Mouse (Mus musculus) bone marrow macrophage, adult 2 months (primary cell): ENCODE results near the gene Megf6. TPM values are rescaled to one million over a fixed set of nuclear protein-coding genes. Genes with fewer than 3 reads are reported as not detected.

ENCODE experiments used
- H3K27ac ChIP-seq: 2 replicates; pipeline ENCODE4 v1.5.1; 2012; ENCODE audit warnings: low read depth, low read length; ENCODE audit not compliant: insufficient read depth
- H3K4me1 ChIP-seq: 2 replicates; pipeline ENCODE4 v1.6.1; 2012; ENCODE audit warnings: low read length; ENCODE audit not compliant: control insufficient read depth, insufficient read depth
- H3K4me3 ChIP-seq: 2 replicates; pipeline ENCODE4 v1.5.1; 2012; ENCODE audit warnings: mild to moderate bottlenecking, low read length, moderate library complexity; ENCODE audit not compliant: insufficient read depth
- CTCF ChIP-seq: IDR thresholded peaks from 2 replicates; pipeline ENCODE4 v1.5.1; 2012; ENCODE audit warnings: low read depth, mild to moderate bottlenecking, low read length, moderate library complexity
- POLR2A ChIP-seq: IDR thresholded peaks from 2 replicates; pipeline ENCODE4 v1.6.1; 2012; ENCODE audit warnings: mild to moderate bottlenecking, low read depth, low read length, borderline replicate concordance
- polyA plus RNA-seq: library from polyadenylated mRNA; stranded (reverse); fragments of >200 nt; gene quantifications from 2 replicates; pipeline ENCODE4 v1.2.4, GENCODE M21; 2012; ENCODE audit not compliant: missing spikeins, insufficient read depth, insufficient read length

Gene Megf6
- polyA plus RNA-seq, 1 experiment: not detected

GRCm38 (mm10) chr4:154140182-154140212 lies 30.5 kb upstream of the Megf6 start, which contains the start of gene Trp73:
Trp73 (minus strand) TSS chr4:154140208.
- no peak within 1 kb of the TSS for H3K27ac ChIP-seq
- 0 out of 2 replicates have a peak, but pooled peaks cover 4% of the 10 kb centered on the region for H3K4me1 ChIP-seq
- TF ChIP-seq CTCF (no peak), POLR2A (no peak)
- peak within 1 kb of the TSS; percentile 81 for H3K4me3 ChIP-seq

DNA sequence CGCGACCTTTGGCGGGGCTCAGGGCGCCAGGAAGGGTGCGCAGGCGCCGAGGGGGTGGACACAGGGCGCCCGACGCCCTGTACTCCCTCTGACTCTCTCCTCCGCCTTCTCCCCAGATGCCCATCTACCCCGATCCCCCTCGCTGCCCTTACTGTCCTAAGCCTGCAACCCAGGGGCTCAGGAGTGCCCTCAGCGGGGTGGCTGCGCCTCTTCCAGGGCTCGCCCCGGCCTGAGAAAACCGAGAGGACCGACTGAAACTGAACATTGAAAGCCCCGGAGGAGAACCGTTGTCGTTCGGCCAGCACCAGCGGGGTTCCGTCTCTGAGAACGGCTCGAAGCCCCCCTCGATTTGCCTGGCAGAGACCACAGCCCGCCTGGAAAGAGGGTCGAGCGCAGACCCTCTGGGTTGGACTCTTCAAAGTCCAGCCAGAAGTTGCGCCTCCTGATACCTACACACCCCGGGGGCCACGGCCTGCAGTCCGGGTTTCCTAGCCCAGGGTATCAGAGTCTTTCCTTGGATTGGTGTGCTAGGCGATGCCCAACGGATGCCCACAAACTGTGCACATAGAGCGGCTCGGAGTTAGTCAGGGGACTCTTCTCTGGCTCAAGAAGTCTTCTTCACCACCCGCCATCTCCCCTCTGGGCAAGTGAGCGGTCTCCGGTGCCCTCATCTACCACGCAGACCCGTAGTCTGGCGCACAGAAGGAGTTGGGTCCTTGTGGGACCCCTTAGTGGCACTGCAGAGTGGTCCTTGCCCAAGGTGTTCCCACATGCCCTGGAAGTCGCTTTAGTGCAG lies 30.1 kb upstream of the Megf6 start:
- H3K27ac ChIP-seq: no peak overlapping the region
- no peak for TF ChIP-seq CTCF
- TF ChIP-seq POLR2A: no peak
- 0 out of 2 replicates have a peak, but pooled peaks cover 4% of the 10 kb centered on the region for H3K4me1 ChIP-seq
- peak overlapping the region; percentile 81 for H3K4me3 ChIP-seq

GRCm38 (mm10) chr4:154141009-154141867 lies 29.3 kb upstream of the Megf6 start:
- Histone ChIP-seq H3K4me1 (0 out of 2 replicates have a peak, but pooled peaks cover 4% of the 10 kb centered on the region), H3K27ac (no peak overlapping the region), H3K4me3 (peak overlapping the region; percentile 81)
- no peak for TF ChIP-seq CTCF
- TF ChIP-seq POLR2A: no peak

DNA sequence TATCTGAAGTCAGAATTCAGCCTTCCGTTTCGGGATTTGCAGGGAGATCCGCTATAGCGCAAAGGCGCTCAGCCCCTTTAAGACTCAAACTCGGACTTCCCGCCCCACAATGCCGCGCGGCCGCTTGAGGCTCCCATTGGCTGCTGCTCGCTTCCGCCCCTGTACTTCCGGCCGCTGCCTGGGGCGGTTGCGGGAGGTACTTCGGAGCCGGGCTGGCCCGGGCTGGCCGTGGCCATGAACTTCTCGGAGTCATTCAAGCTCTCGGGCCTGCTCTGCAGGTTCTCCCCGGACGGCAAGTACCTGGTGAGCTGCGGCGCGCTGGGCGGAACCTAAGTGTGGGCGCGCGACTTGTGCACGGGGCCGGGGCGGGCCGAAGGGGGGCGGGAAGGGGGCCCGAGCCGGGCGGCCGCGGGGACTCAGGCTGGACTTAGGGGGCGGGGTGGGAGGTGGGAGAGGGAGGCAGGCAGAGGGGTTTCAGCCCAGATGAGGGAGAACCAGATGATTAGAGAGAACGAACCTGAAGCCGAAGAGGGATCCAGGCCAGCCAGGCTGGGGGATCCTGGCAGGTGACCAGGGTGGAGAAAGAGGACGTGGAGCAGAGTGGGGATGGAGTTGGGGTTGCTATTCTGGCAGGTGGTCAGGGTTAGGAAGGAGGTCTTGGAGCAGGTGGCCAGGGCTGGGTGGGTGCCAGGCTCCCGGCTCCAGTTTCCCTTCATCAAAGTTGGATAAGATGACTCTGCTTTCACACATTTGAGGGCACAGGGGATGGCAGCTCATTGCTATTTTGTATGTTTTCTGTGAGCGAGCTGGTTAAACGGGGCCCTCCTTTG lies 28.1 kb upstream of the Megf6 start, which contains the start of gene Wrap73:
Gene Wrap73 (plus strand): TSS at position 162 of the 830 bp plus-strand sequence.
- Histone ChIP-seq H3K4me1 (0 out of 2 replicates have a peak, but pooled peaks cover 4% of the 10 kb centered on the region), H3K27ac (no peak within 1 kb of the TSS), H3K4me3 (peak within 1 kb of the TSS; percentile 81)
- TF ChIP-seq CTCF: no peak
- no peak for TF ChIP-seq POLR2A

DNA sequence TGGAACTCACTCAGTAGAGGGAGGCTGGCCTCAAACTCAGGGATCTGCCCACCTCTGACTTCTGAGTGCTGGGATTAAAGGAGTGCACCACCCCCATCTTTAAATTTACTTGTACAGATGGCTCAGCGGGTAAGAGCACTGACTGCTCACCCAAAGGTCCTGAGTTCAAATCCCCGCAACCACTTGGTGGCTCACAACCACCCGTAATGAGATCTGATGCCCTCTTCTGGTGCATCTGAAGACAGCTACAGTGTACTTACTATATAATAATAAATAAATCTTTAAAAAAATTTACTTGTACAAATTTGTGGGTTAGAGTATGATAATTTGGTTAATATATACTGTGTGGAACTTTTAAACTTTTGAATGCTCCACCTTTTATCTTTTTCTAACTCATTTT lies 25.8 kb upstream of the Megf6 start:
- TF ChIP-seq CTCF (no peak), POLR2A (no peak)
- Histone ChIP-seq H3K4me3 (no peak overlapping the region), H3K4me1 (0 out of 2 replicates have a peak, but pooled peaks cover 4% of the 10 kb centered on the region), H3K27ac (no peak overlapping the region)

DNA sequence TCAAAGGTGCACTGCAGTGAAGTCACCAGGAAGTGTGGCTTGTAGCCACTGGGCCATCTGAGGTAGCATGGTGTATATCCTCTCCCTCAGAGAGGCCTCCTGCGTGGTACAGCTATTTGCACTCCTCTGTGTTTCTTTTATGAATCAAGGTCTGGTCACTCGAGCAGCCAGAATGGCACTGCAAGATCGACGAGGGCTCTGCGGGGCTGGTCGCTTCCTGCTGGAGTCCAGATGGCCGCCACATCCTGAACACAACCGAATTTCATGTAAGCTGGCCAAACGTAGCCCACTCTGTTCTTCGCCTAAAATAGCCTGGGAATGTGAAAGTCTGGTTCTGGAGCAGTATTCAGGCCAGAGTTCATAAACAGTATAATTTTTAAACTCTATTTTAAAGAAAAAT lies 24.2 kb upstream of the Megf6 start:
- Histone ChIP-seq H3K4me3 (no peak overlapping the region), H3K27ac (no peak overlapping the region), H3K4me1 (0 out of 2 replicates have a peak, but pooled peaks cover 4% of the 10 kb centered on the region)
- no peak for TF ChIP-seq CTCF
- TF ChIP-seq POLR2A: no peak

GRCm38 (mm10) chr4:154154104-154154503 lies 16.4 kb upstream of the Megf6 start:
- no peaks in the 10 kb centered on the region for H3K4me1 ChIP-seq
- TF ChIP-seq POLR2A (no peak), CTCF (no peak)
- no peak overlapping the region for H3K4me3 ChIP-seq
- no peak overlapping the region for H3K27ac ChIP-seq

DNA sequence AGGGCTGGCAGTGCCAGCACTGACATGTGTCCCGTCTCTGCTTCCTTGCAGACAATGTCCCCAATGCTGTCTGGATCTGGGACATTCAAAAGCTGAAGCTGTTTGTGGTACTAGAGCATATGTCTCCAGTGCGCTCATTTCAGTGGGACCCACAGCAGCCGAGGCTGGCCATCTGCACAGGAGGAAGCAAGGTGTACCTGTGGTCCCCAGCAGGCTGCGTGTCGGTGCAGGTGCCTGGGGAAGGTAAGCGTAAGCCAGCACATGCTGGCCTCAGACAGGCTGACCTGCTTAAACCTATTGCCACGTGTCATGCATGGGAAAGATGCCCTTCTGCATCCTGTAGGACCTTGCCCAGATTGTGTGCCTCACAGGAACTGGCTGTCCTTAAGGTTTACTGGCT lies 14.5 kb upstream of the Megf6 start:
- no peak for TF ChIP-seq POLR2A
- TF ChIP-seq CTCF: no peak
- H3K27ac ChIP-seq: no peak overlapping the region
- no peak overlapping the region for H3K4me3 ChIP-seq
- peaks cover 3% of the 10 kb centered on the region; the same call in 1 of the 2 replicates for H3K4me1 ChIP-seq

DNA sequence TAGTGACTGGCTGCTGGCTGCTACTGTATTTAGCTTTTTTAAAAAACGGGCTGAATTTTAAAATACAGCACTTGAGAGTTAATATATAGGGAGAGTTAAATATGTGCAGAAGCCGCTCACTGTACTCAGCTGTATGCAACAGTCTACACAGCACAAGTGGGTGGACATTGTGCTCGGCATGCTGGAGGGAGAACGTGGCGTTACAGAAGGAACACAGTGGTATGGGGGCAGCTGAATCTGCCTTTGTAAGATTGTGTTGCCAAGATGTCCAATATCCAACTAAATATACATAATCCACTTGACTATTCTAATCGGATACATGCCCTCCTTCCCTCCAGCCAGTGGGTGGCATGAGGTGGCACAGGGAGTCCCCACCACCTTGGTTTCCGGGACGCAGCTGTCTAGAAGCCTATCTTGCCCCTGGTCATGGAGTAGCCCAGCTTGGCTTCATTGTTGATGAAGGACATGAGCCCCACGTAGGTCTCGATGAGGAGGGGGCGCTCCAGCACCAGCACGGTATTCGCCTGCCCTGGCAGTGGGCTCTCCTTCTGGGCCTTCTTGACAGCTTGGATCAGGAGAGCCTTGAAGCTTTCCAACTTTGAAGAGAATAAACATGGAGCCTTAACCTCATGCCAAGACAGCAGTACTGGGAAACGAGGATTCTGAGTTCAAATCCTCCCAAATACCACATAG lies 12.4 kb upstream of the Megf6 start:
- Histone ChIP-seq H3K27ac (no peak overlapping the region), H3K4me1 (peaks cover 5% of the 10 kb centered on the region; the same call in 1 of the 2 replicates)
- no peak for TF ChIP-seq POLR2A
- no peak for TF ChIP-seq CTCF

GRCm38 (mm10) chr4:154159002-154159401 lies 11.5 kb upstream of the Megf6 start:
- Histone ChIP-seq H3K27ac (no peak overlapping the region), H3K4me1 (peaks cover 5% of the 10 kb centered on the region; the same call in 1 of the 2 replicates), H3K4me3 (peak overlapping the region; percentile 96)
- TF ChIP-seq POLR2A: no peak
- TF ChIP-seq CTCF: peak; percentile 60

More for the DNA sequence above, 12.4 kb upstream of the Megf6 start:
- no peak overlapping the region for H3K4me3 ChIP-seq
